Mouse (Mus musculus) embryonic facial prominence, embryonic 15.5 days (tissue): ENCODE measurements around the gene Plk5. TPM values are rescaled to one million over a fixed set of nuclear protein-coding genes. Genes with fewer than 3 reads are reported as not detected.

Experiments used
- ATAC-seq: fragments of 200-750 bp; cut with Nextera tagmentation; 2 replicates; pipeline ENCODE4 v1.8.0; 2017; ENCODE audit warnings: low read depth, moderate TSS enrichment; ENCODE audit not compliant: insufficient number of reproducible peaks, low FRiP score, low TSS enrichment
- H3K27ac ChIP-seq: fragments of 300-500 bp; sonication (generic); replicated peaks from 2 replicates; pipeline ENCODE4 v1.5.1; 2015; ENCODE audit warnings: mild to moderate bottlenecking, inconsistent platforms
- H3K27me3 ChIP-seq: fragments of 300-500 bp; sonication (generic); 2 replicates; pipeline ENCODE4 v1.6.1; 2015; ENCODE audit warnings: inconsistent platforms
- H3K36me3 ChIP-seq: fragments of 300-500 bp; sonication (generic); 2 replicates; pipeline ENCODE4 v1.6.1; 2015; ENCODE audit warnings: mild to moderate bottlenecking, inconsistent platforms
- H3K4me1 ChIP-seq: fragments of 300-500 bp; sonication (generic); 2 replicates; pipeline ENCODE4 v1.6.1; 2015; ENCODE audit warnings: inconsistent platforms
- H3K4me2 ChIP-seq: fragments of 300-500 bp; sonication (generic); replicated peaks from 2 replicates; pipeline ENCODE4 v1.6.1; 2015; ENCODE audit warnings: mild to moderate bottlenecking, inconsistent platforms
- H3K4me3 ChIP-seq: fragments of 300-500 bp; sonication (generic); replicated peaks from 2 replicates; pipeline ENCODE4 v1.5.1; 2015; ENCODE audit warnings: mild to moderate bottlenecking, inconsistent platforms
- H3K9ac ChIP-seq: fragments of 300-500 bp; sonication (generic); 2 replicates; pipeline ENCODE4 v1.6.1; 2015; ENCODE audit warnings: inconsistent platforms
- H3K9me3 ChIP-seq: fragments of 300-500 bp; sonication (generic); replicated peaks from 2 replicates; pipeline ENCODE4 v1.6.1; 2016; ENCODE audit warnings: inconsistent platforms
- WGBS: fragments of 180-500 bp; shearing (Covaris S2); methylation state at CpG from one replicate; pipeline ENCODE4 v1.1.7; 2015; 5-methylcytosine and 5-hydroxymethylcytosine counted together
- polyA plus RNA-seq: library from polyadenylated mRNA; unstranded; fragments of >200 nt; fragmentation: Nextera tagmentation; extraction: Ambion mirVana; gene quantifications from 2 replicates; pipeline ENCODE4 v1.2.1, GENCODE M21; 2015

The Plk5 gene
- 2.0 and 2.2 TPM in 2 replicates for polyA plus RNA-seq

DNA sequence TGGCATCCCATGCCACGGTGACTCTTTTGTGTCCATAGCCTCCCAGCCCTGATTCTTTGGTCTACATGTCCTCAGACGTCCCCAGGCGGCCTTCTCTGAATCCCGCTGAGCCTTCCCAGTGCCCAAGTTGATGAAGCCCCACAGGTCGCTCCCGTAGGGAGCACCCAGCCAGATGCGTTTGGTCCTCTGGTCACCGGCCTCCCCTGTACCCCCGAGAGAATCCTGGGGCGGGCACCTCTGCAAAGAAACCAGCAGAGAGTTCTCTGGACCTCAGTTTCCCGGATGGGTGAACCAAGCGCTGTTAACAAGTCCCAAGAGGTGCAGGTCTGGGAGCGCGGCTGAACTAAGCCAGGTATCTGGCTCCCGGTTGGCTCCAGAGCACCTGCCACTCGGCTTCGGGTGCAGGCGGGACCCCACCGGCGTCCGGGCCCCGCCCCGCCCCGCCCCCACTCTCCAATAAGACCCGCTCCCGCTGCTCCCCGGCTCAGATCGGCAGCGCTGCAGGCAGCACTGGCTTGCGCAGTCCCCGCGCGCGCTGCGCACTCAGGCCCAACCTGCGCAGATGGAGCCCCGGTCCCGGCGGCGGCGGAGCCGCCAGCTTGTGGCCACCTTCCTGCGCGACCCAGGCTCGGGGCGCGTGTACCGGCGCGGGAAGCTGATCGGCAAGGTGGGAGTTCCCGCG lies at the start of gene Plk5:
Plk5 (plus strand) TSS at position 459 of the 682 bp plus-strand sequence.
- H3K27me3 ChIP-seq, result peaks cover 87% of the 10 kb centered on the region
- no peaks in the 10 kb centered on the region for H3K36me3 ChIP-seq
- no peak within 1 kb of the TSS for H3K9ac ChIP-seq
- no peaks in the 10 kb centered on the region for H3K9me3 ChIP-seq
- H3K4me2 ChIP-seq, result peak within 1 kb of the TSS; percentile 71
- H3K4me3 ChIP-seq, result peak within 1 kb of the TSS; percentile 42
- WGBS, result 1% methylated on average over 53 of the region's 53 CpGs
- no peak for ATAC-seq
- H3K27ac ChIP-seq, result no peak within 1 kb of the TSS
- peaks cover 31% of the 10 kb centered on the region for H3K4me1 ChIP-seq

DNA sequence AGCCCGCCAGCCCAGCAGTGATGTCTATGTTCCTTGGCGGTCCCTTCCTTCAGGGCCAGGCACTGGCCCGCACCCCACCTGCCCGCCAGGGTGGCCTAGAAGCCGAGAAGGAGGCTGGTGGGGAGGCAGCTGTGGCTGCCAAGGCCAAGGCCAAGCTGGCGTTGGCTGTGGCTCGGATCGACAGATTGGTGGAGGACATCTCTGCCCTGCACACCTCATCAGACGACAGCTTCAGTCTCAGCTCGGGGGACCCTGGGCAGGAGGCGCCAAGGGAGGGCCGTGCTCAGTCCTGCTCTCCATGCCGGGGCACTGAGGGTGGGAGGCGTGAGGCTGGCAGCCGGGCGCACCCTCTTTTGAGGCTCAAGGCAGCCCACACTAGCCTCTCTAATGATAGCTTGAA lies 44.7 kb upstream of the Plk5 start:
- H3K4me3 ChIP-seq, result no peak overlapping the region
- peaks cover 59% of the 10 kb centered on the region for H3K27me3 ChIP-seq
- ATAC-seq, result no peak
- H3K4me1 ChIP-seq, result peaks cover 21% of the 10 kb centered on the region
- no peak overlapping the region for H3K9ac ChIP-seq
- WGBS, result 80% methylated on average over 16 of the region's 16 CpGs
- no peak overlapping the region for H3K4me2 ChIP-seq
- no peak overlapping the region for H3K27ac ChIP-seq
- no peaks in the 10 kb centered on the region for H3K9me3 ChIP-seq
- H3K36me3 ChIP-seq, result peaks cover 5% of the 10 kb centered on the region

DNA sequence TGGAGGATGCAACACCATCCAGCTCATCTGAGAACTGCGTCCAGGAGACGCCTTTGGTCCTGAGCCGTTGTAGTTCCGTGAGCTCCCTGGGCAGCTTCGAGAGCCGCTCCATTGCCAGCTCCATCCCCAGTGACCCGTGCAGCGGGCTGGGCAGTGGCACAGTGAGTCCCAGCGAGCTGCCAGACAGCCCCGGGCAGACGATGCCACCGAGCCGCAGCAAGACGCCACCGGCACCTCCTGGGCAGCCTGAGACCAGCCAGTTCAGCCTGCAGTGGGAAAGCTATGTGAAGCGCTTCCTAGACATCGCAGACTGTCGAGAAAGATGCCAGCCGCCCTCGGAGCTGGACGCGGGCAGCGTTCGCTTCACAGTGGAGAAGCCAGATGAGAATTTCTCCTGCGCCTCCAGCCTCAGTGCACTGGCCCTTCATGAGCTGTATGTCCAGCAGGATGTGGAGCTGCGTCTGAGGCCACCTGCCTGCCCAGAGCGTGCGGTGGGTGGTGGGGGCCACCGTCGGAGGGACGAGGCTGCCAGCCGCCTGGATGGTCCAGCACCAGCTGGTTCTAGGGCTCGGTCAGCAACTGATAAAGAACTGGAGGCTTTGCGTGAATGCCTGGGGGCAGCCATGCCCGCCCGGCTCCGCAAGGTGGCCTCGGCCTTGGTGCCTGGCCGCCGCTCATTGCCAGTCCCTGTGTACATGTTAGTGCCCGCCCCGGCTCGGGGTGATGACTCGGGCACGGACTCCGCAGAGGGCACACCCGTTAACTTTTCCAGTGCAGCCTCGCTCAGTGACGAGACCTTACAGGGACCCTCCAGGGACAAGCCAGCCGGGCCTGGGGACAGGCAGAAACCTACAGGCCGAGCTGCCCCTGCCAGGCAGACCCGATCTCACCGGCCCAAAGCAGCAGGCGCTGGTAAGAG lies 43.4 kb upstream of the Plk5 start:
- Histone ChIP-seq H3K9ac (no peak overlapping the region), H3K4me3 (no peak overlapping the region), H3K9me3 (no peaks in the 10 kb centered on the region), H3K27me3 (peaks cover 71% of the 10 kb centered on the region), H3K4me1 (peaks cover 28% of the 10 kb centered on the region), H3K27ac (no peak overlapping the region), H3K4me2 (no peak overlapping the region), H3K36me3 (peaks cover 10% of the 10 kb centered on the region)
- no peak for ATAC-seq
- WGBS, result 67% methylated on average over 54 of the region's 54 CpGs

DNA sequence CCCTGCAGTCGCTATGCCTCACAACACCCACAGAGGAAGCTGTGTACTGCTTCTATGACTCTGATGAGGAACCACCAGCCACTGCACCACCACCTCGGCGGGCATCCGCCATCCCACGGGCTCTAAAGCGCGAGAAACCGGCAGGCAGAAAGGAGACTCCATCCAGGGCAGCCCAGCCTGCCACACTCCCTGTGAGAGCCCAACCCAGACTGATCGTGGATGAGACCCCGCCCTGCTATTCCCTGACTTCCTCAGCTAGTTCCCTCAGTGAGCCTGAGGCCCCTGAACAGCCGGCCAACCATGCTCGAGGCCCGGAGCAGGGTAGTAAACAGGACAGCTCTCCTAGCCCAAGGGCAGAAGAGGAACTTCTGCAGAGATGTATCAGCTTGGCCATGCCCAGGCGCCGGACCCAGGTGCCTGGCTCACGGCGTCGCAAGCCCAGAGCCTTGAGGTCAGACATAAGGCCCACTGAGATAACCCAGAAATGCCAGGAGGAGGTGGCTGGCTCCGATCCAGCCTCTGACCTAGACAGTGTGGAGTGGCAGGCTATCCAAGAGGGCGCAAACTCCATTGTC lies 42.5 kb upstream of the Plk5 start:
- Histone ChIP-seq H3K9ac (no peak overlapping the region), H3K27ac (no peak overlapping the region), H3K9me3 (no peaks in the 10 kb centered on the region), H3K4me2 (no peak overlapping the region), H3K4me1 (peaks cover 31% of the 10 kb centered on the region), H3K27me3 (peaks cover 71% of the 10 kb centered on the region), H3K4me3 (no peak overlapping the region), H3K36me3 (peaks cover 15% of the 10 kb centered on the region)
- no peak for ATAC-seq
- WGBS, result 50% methylated on average over 20 of the region's 20 CpGs

DNA sequence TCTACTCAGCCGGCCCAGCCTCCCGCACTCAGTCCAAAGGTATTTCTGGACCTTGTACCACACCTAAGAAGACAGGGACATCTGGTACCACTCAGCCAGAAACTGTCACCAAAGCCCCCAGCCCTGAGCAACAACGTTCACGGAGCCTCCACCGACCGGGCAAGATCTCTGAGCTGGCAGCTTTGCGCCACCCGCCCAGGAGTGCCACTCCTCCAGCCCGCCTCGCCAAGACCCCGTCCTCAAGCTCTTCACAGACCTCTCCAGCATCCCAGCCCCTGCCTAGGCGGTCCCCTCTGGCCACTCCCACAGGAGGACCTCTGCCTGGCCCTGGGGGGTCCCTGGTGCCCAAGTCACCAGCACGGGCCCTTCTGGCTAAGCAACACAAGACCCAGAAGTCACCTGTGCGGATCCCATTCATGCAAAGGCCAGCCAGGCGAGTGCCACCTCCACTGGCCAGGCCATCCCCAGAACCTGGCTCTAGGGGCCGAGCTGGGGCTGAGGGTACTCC lies 41.7 kb upstream of the Plk5 start:
- no peak for ATAC-seq
- H3K27ac ChIP-seq, result no peak overlapping the region
- H3K9ac ChIP-seq, result no peak overlapping the region
- H3K36me3 ChIP-seq, result peaks cover 18% of the 10 kb centered on the region
- H3K27me3 ChIP-seq, result peaks cover 71% of the 10 kb centered on the region
- no peak overlapping the region for H3K4me3 ChIP-seq
- no peaks in the 10 kb centered on the region for H3K9me3 ChIP-seq
- no peak overlapping the region for H3K4me2 ChIP-seq
- 48% methylated on average over 16 of the region's 16 CpGs for WGBS
- peaks cover 40% of the 10 kb centered on the region for H3K4me1 ChIP-seq

DNA sequence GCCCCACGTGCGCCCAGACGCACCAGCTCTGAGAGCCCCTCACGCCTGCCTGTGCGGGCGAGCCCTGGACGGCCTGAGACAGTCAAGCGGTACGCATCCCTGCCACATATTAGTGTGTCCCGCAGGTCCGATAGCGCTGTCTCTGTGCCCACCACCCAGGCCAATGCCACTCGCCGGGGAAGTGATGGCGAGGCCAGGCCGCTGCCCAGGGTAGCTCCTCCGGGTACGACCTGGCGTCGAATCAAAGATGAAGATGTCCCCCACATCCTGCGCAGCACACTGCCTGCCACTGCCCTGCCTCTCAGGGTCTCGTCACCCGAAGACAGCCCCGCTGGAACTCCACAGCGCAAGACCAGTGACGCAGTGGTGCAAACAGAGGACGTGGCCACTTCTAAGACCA lies 40.9 kb upstream of the Plk5 start:
- 48% methylated on average over 27 of the region's 27 CpGs for WGBS
- H3K9ac ChIP-seq, result no peak overlapping the region
- ATAC-seq, result no peak
- H3K4me2 ChIP-seq, result no peak overlapping the region
- H3K27me3 ChIP-seq, result peaks cover 71% of the 10 kb centered on the region
- peaks cover 42% of the 10 kb centered on the region for H3K4me1 ChIP-seq
- no peak overlapping the region for H3K4me3 ChIP-seq
- peaks cover 18% of the 10 kb centered on the region for H3K36me3 ChIP-seq
- H3K27ac ChIP-seq, result no peak overlapping the region
- no peaks in the 10 kb centered on the region for H3K9me3 ChIP-seq

DNA sequence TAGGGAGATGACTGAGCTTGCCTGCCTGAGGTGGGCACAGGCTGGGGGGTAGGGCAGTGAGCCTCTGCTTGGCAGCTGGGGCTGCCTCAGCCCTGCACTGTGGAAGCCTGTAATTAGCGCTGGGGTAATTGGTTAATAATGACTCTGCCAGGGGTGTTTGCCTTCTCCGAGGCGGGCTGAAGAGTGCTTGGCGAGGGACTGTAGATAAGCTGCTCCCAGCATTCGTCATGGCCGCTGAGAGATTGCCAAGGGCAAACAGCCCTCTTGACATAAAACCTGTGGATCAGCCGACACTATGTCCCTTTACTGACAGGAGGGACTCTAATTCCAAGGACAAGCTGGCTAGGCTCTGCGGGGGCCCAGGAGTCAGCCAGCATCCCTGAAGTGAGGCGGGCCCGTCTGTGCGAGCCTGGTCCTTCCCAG lies 39.9 kb upstream of the Plk5 start:
- no peak overlapping the region for H3K9ac ChIP-seq
- H3K27ac ChIP-seq, result no peak overlapping the region
- 22% methylated on average over 11 of the region's 11 CpGs for WGBS
- no peak overlapping the region for H3K4me2 ChIP-seq
- H3K36me3 ChIP-seq, result peaks cover 18% of the 10 kb centered on the region; the same call in 1 of the 2 replicates
- ATAC-seq, result 0 out of 2 replicates have a peak, but pooled peaks have one; percentile 13
- H3K27me3 ChIP-seq, result peaks cover 63% of the 10 kb centered on the region
- H3K4me3 ChIP-seq, result no peak overlapping the region
- peaks cover 49% of the 10 kb centered on the region for H3K4me1 ChIP-seq
- no peaks in the 10 kb centered on the region for H3K9me3 ChIP-seq

DNA sequence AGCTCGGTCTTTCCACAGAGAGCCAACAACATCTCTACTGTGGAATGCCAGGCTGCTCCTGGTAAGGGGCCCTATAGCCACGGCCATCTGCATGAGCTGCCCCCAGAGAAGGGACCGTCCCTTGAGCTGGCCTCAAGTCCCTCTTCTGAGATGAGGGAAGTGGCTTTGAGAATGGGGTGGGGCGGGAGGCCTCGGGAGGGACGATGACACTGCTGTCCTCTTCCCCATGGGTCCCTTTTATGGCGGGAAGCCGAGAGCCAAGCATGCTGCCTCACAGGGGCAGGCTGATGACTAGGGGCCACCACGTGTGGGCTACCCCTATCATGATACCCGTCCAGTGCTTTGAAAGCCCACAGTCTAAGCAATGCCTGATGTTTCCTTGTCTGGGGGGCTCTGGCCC lies 39.2 kb upstream of the Plk5 start:
- no peak overlapping the region for H3K9ac ChIP-seq
- H3K36me3 ChIP-seq, result peaks cover 18% of the 10 kb centered on the region; the same call in 1 of the 2 replicates
- no peak overlapping the region for H3K27ac ChIP-seq
- ATAC-seq, result no peak
- peaks cover 55% of the 10 kb centered on the region for H3K4me1 ChIP-seq
- no peaks in the 10 kb centered on the region for H3K9me3 ChIP-seq
- no peak overlapping the region for H3K4me3 ChIP-seq
- H3K27me3 ChIP-seq, result peaks cover 57% of the 10 kb centered on the region
- 54% methylated on average over 10 of the region's 10 CpGs for WGBS
- H3K4me2 ChIP-seq, result no peak overlapping the region

DNA sequence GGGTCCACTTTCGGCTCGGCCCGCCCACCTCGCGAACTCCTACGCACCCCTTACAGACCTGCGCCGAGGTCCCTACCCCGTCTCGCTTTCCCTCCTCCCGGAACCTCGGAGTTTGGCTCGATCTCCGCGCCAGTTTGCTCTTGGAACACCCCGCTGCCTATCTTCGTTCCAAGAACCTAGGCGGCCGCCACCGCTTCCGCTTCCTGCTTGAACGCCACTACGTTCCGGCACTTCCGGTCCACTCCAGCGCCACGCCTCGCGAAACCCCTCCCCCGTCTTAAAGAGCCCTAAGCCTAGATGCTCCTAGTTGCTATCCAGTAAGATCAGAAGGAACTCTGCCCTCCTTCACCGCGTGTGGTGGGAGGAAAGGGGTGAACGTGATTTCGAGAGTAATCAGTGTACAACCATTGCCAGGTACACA lies 35.9 kb upstream of the Plk5 start, which contains the start of gene 2310011J03Rik:
2310011J03Rik (minus strand) TSS at position 198 of the 421 bp plus-strand sequence.
- ATAC-seq, result peak; percentile 66
- WGBS, result under 1% methylated on average over 34 of the region's 34 CpGs
- peaks cover 57% of the 10 kb centered on the region for H3K4me1 ChIP-seq
- H3K9me3 ChIP-seq, result no peaks in the 10 kb centered on the region
- H3K4me3 ChIP-seq, result peak within 1 kb of the TSS; percentile 64
- H3K27me3 ChIP-seq, result peaks cover 24% of the 10 kb centered on the region
- H3K27ac ChIP-seq, result peak within 1 kb of the TSS; percentile 81
- peaks cover 18% of the 10 kb centered on the region; the same call in 1 of the 2 replicates for H3K36me3 ChIP-seq
- peak within 1 kb of the TSS; percentile 60 for H3K9ac ChIP-seq
- H3K4me2 ChIP-seq, result peak within 1 kb of the TSS; percentile 78

DNA sequence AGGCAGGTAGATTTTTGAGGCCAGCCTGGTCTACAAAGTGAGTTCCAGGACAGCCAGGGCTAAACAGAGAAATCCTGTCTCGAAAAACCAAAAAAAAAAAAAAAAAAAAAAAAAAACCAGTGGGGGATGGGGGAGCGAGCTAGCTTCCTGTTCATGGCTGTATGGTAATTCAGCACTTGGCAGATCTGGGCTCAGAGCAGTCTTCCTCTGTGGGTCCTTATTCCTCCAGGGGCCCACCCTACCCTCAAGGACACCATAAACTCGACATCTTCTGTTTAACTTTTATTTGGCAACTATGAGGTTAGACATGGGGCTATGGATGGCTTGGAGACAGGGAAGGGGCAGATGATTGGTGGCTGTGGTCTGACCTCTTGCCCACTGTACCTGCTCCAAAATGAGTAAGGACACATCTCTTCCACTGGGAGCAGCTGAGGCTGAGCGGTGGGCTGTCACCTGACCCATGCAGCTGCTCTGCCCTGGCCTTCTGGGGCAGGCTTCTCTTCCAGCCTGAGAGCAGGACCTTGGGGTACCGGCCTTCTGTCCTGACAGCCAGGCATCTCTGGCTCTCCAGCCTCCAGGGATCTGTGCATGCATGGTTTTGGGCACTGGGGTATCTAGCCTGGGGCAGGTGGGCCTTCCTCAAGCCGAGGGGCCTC lies 35.1 kb upstream of the Plk5 start:
- H3K4me2 ChIP-seq, result no peak overlapping the region
- no peaks in the 10 kb centered on the region for H3K9me3 ChIP-seq
- no peak overlapping the region for H3K27ac ChIP-seq
- 78% methylated on average over 6 of the region's 6 CpGs for WGBS
- peaks cover 16% of the 10 kb centered on the region for H3K27me3 ChIP-seq
- no peak for ATAC-seq
- peaks cover 18% of the 10 kb centered on the region; the same call in 1 of the 2 replicates for H3K36me3 ChIP-seq
- no peak overlapping the region for H3K9ac ChIP-seq
- no peak overlapping the region for H3K4me3 ChIP-seq
- H3K4me1 ChIP-seq, result peaks cover 57% of the 10 kb centered on the region
